Mouse (Mus musculus) heart, adult 11 months (tissue): ENCODE data around the gene Gm4187.
"Not testable (repeated sequence)": the region's sequence is repeated elsewhere in the genome, so short reads cannot be mapped to it uniquely, and the experiment has no call there.

Source experiments
- DNase-seq: peaks from one replicate; pipeline ENCODE4 v3.0.0; 2022

Gm4187 gene

DNA sequence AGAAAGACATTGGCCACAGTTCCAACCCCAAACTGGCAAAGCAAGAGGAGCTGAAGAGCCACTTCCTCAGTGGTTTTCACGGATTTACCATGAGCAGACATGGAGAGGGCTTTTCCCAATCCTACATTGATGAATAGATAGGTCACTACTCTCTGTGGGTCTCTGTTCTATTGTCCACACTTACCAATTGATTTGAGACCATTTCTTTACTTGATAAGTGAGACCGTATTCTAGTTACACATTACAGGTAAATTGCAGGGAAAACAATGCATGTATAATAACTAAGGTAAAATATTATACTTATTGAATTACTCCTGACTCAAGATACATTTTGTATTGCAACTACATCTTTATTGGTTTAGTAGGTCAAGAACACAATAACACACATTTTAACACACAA is at the start of gene Gm4187:
Gene Gm4187 (minus strand): TSS at position 101 of the 400 bp plus-strand sequence.
- not testable (repeated sequence) for DNase-seq

DNA sequence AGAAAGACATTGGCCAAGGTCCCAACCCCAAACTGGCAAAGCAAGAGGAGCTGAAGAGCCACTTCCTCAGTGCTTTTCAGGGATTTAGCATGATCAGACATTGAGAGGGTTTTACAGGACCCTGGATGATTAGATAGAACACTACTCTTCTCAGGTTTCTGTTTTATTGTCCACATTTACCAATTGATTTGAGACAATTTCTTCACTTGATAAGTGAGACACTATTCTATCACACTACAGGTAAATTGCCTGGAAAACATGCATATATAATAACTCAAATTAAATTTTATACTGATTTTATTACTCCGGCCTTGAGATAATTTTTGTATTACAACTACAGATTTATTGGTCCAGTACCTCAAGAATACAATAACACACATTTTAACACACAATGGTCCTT is 41.4 kb upstream of the Gm4187 start, which contains the start of gene Gm8660:
Gene Gm8660 (minus strand): TSS at position 101 of the 400 bp plus-strand sequence.
- DNase-seq, result not testable (repeated sequence)
